Mouse (Mus musculus): ENCODE results near the gene Gm18596. TPM values are rescaled to one million over a fixed set of nuclear protein-coding genes. Genes with fewer than 3 reads are reported as not detected.
"Not testable (repeated sequence)": the region's sequence is repeated elsewhere in the genome, so short reads cannot be mapped to it uniquely, and the experiment has no call there.

The Gm18596 gene
- not detected in 2 replicates for polyA plus RNA-seq (2014; fragmentation: Nextera tagmentation; extraction: Ambion mirVana)

- not testable (repeated sequence) for H3K4me2 ChIP-seq (ENCODE audit: low read depth, low read length); DNase-seq (ENCODE audit: low spot score); H3K9me3 ChIP-seq (ENCODE audit: control insufficient read depth, low read length); H3K27ac ChIP-seq (replicated peaks; ENCODE audit: low read depth, low read length); H3K4me1 ChIP-seq (ENCODE audit: control insufficient read depth, insufficient read depth, low read length); ATAC-seq (ENCODE audit: low read depth); H3K36me3 ChIP-seq (ENCODE audit: control insufficient read depth, insufficient read depth, low read length); H3K9ac ChIP-seq (ENCODE audit: low read depth, low read length); H3K4me3 ChIP-seq (ENCODE audit: low read depth, low read length); H3K27me3 ChIP-seq (replicated peaks; ENCODE audit: control insufficient read depth, insufficient read depth, low read length)
- WGBS, result 57% methylated on average over 3 of the region's 5 CpGs
Measured at GRCm38 (mm10) chr10:77741924-77742688, at the start of gene Gm18596. Gene Gm18596, minus strand, starts transcription at chr10:77742638.

GRCm38 (mm10) chr10:77788621-77789020 lies 46.2 kb upstream of the Gm18596 start:
- no peaks in the 10 kb centered on the region for H3K4me1 ChIP-seq (ENCODE audit: control insufficient read depth, insufficient read depth, low read length)
- no peaks in the 10 kb centered on the region for H3K36me3 ChIP-seq (ENCODE audit: control insufficient read depth, insufficient read depth, low read length)
- no peak overlapping the region for H3K4me3 ChIP-seq (ENCODE audit: low read depth, low read length)
- H3K9me3 ChIP-seq (ENCODE audit: control insufficient read depth, low read length), result no peaks in the 10 kb centered on the region
- no peaks in the 10 kb centered on the region for H3K27me3 ChIP-seq (replicated peaks; ENCODE audit: control insufficient read depth, insufficient read depth, low read length)
- H3K9ac ChIP-seq (ENCODE audit: low read depth, low read length), result no peak overlapping the region
- 68% methylated on average over 2 of the region's 2 CpGs for WGBS
- DNase-seq (ENCODE audit: low spot score) (no peak), ATAC-seq (ENCODE audit: low read depth) (no peak)
- H3K4me2 ChIP-seq (ENCODE audit: low read depth, low read length), result no peak overlapping the region
- no peak overlapping the region for H3K27ac ChIP-seq (replicated peaks; ENCODE audit: low read depth, low read length)

GRCm38 (mm10) chr10:77787876-77788275 lies 45.4 kb upstream of the Gm18596 start, which contains the start of gene Gm7137:
Gene Gm7137, minus strand, starts transcription at chr10:77788200.
- H3K9ac ChIP-seq (ENCODE audit: low read depth, low read length); H3K27ac ChIP-seq (replicated peaks; ENCODE audit: low read depth, low read length); DNase-seq (ENCODE audit: low spot score); H3K4me2 ChIP-seq (ENCODE audit: low read depth, low read length); ATAC-seq (ENCODE audit: low read depth); H3K9me3 ChIP-seq (ENCODE audit: control insufficient read depth, low read length); H3K4me3 ChIP-seq (ENCODE audit: low read depth, low read length); H3K4me1 ChIP-seq (ENCODE audit: control insufficient read depth, insufficient read depth, low read length); H3K27me3 ChIP-seq (replicated peaks; ENCODE audit: control insufficient read depth, insufficient read depth, low read length); H3K36me3 ChIP-seq (ENCODE audit: control insufficient read depth, insufficient read depth, low read length): not testable (repeated sequence)
- WGBS, result no CpG with 5 or more reads among the region's 1 CpGs

- WGBS, result 100% methylated on average over 1 of the region's 3 CpGs
- H3K4me3 ChIP-seq (ENCODE audit: low read depth, low read length); H3K4me2 ChIP-seq (ENCODE audit: low read depth, low read length); H3K9me3 ChIP-seq (ENCODE audit: control insufficient read depth, low read length); H3K27ac ChIP-seq (replicated peaks; ENCODE audit: low read depth, low read length); DNase-seq (ENCODE audit: low spot score); H3K4me1 ChIP-seq (ENCODE audit: control insufficient read depth, insufficient read depth, low read length); H3K9ac ChIP-seq (ENCODE audit: low read depth, low read length); H3K36me3 ChIP-seq (ENCODE audit: control insufficient read depth, insufficient read depth, low read length); ATAC-seq (ENCODE audit: low read depth); H3K27me3 ChIP-seq (replicated peaks; ENCODE audit: control insufficient read depth, insufficient read depth, low read length): not testable (repeated sequence)
Measured at GRCm38 (mm10) chr10:77783396-77783795, 41.0 kb upstream of the Gm18596 start.

GRCm38 (mm10) chr10:77782442-77782841 lies 40.0 kb upstream of the Gm18596 start, which contains the start of gene Gm3250:
Gene Gm3250, minus strand, starts transcription at chr10:77782542.
- not testable (repeated sequence) for DNase-seq (ENCODE audit: low spot score); H3K4me3 ChIP-seq (ENCODE audit: low read depth, low read length); H3K9ac ChIP-seq (ENCODE audit: low read depth, low read length); H3K27ac ChIP-seq (replicated peaks; ENCODE audit: low read depth, low read length); H3K36me3 ChIP-seq (ENCODE audit: control insufficient read depth, insufficient read depth, low read length); H3K27me3 ChIP-seq (replicated peaks; ENCODE audit: control insufficient read depth, insufficient read depth, low read length); H3K9me3 ChIP-seq (ENCODE audit: control insufficient read depth, low read length); H3K4me2 ChIP-seq (ENCODE audit: low read depth, low read length); H3K4me1 ChIP-seq (ENCODE audit: control insufficient read depth, insufficient read depth, low read length); ATAC-seq (ENCODE audit: low read depth)
- WGBS, result no CpG with 5 or more reads among the region's 1 CpGs

- not testable (repeated sequence) for H3K9ac ChIP-seq (ENCODE audit: low read depth, low read length); H3K4me1 ChIP-seq (ENCODE audit: control insufficient read depth, insufficient read depth, low read length); H3K36me3 ChIP-seq (ENCODE audit: control insufficient read depth, insufficient read depth, low read length); H3K9me3 ChIP-seq (ENCODE audit: control insufficient read depth, low read length); ATAC-seq (ENCODE audit: low read depth); H3K4me2 ChIP-seq (ENCODE audit: low read depth, low read length); H3K4me3 ChIP-seq (ENCODE audit: low read depth, low read length); H3K27ac ChIP-seq (replicated peaks; ENCODE audit: low read depth, low read length); DNase-seq (ENCODE audit: low spot score); H3K27me3 ChIP-seq (replicated peaks; ENCODE audit: control insufficient read depth, insufficient read depth, low read length)
- no CpG with 5 or more reads among the region's 1 CpGs for WGBS
Measured at GRCm38 (mm10) chr10:77776844-77777243, 34.4 kb upstream of the Gm18596 start, which contains the start of gene Gm7138. Gene Gm7138, minus strand, starts transcription at chr10:77776944.

- not testable (repeated sequence) for H3K9ac ChIP-seq (ENCODE audit: low read depth, low read length); H3K4me3 ChIP-seq (ENCODE audit: low read depth, low read length); H3K27me3 ChIP-seq (replicated peaks; ENCODE audit: control insufficient read depth, insufficient read depth, low read length); DNase-seq (ENCODE audit: low spot score); H3K4me1 ChIP-seq (ENCODE audit: control insufficient read depth, insufficient read depth, low read length); H3K4me2 ChIP-seq (ENCODE audit: low read depth, low read length); H3K27ac ChIP-seq (replicated peaks; ENCODE audit: low read depth, low read length); H3K36me3 ChIP-seq (ENCODE audit: control insufficient read depth, insufficient read depth, low read length); H3K9me3 ChIP-seq (ENCODE audit: control insufficient read depth, low read length); ATAC-seq (ENCODE audit: low read depth)
- 69% methylated on average over 1 of the region's 3 CpGs for WGBS
Measured at GRCm38 (mm10) chr10:77772142-77772541, 29.7 kb upstream of the Gm18596 start.

GRCm38 (mm10) chr10:77771225-77771624 lies 28.8 kb upstream of the Gm18596 start, which contains the start of gene Gm3238:
Gene Gm3238, minus strand, starts transcription at chr10:77771325.
- not testable (repeated sequence) for H3K27ac ChIP-seq (replicated peaks; ENCODE audit: low read depth, low read length); H3K9ac ChIP-seq (ENCODE audit: low read depth, low read length); H3K4me1 ChIP-seq (ENCODE audit: control insufficient read depth, insufficient read depth, low read length); ATAC-seq (ENCODE audit: low read depth); H3K4me2 ChIP-seq (ENCODE audit: low read depth, low read length); H3K36me3 ChIP-seq (ENCODE audit: control insufficient read depth, insufficient read depth, low read length); H3K4me3 ChIP-seq (ENCODE audit: low read depth, low read length); DNase-seq (ENCODE audit: low spot score); H3K27me3 ChIP-seq (replicated peaks; ENCODE audit: control insufficient read depth, insufficient read depth, low read length); H3K9me3 ChIP-seq (ENCODE audit: control insufficient read depth, low read length)
- no CpG with 5 or more reads among the region's 1 CpGs for WGBS

- no peak overlapping the region for H3K4me3 ChIP-seq (ENCODE audit: low read depth, low read length)
- H3K9me3 ChIP-seq (ENCODE audit: control insufficient read depth, low read length), result no peaks in the 10 kb centered on the region
- no peaks in the 10 kb centered on the region for H3K4me1 ChIP-seq (ENCODE audit: control insufficient read depth, insufficient read depth, low read length)
- no peaks in the 10 kb centered on the region for H3K27me3 ChIP-seq (replicated peaks; ENCODE audit: control insufficient read depth, insufficient read depth, low read length)
- no peak overlapping the region for H3K4me2 ChIP-seq (ENCODE audit: low read depth, low read length)
- no peak overlapping the region for H3K27ac ChIP-seq (replicated peaks; ENCODE audit: low read depth, low read length)
- DNase-seq (ENCODE audit: low spot score), result no peak
- ATAC-seq (ENCODE audit: low read depth), result no peak
- H3K36me3 ChIP-seq (ENCODE audit: control insufficient read depth, insufficient read depth, low read length), result no peaks in the 10 kb centered on the region
- no peak overlapping the region for H3K9ac ChIP-seq (ENCODE audit: low read depth, low read length)
- WGBS, result 61% methylated on average over 1 of the region's 1 CpGs
Measured at GRCm38 (mm10) chr10:77769727-77770126, 27.3 kb upstream of the Gm18596 start.
